Mouse (Mus musculus) cerebellum, adult 2 months (tissue): ENCODE results near the gene Nxph1. TPM values are rescaled to one million over a fixed set of nuclear protein-coding genes. Genes with fewer than 3 reads are reported as not detected.

Source experiments
- DNase-seq, 2 experiments: peaks; one replicate each; pipeline ENCODE4 v3.0.0; 2021
- H3K27ac ChIP-seq: fragments of 200-500 bp; 2 replicates; pipeline ENCODE4 v1.5.1; 2012; ENCODE audit warnings: low read length, control low read depth, inconsistent platforms; ENCODE audit not compliant: insufficient read depth
- H3K27me3 ChIP-seq: fragments of 200-500 bp; 2 replicates; pipeline ENCODE4 v1.6.1; 2012; ENCODE audit warnings: inconsistent platforms, mild to moderate bottlenecking, low read length, moderate library complexity; ENCODE audit not compliant: control insufficient read depth, insufficient read depth
- H3K4me1 ChIP-seq: fragments of 200-500 bp; 2 replicates; pipeline ENCODE4 v1.6.1; 2011; ENCODE audit warnings: low read length; ENCODE audit not compliant: control insufficient read depth, insufficient read depth
- H3K4me3 ChIP-seq: fragments of 200-500 bp; replicated peaks from 2 replicates; pipeline ENCODE3; 2011; ENCODE audit warnings: mild to moderate bottlenecking, low read depth, low read length, control low read depth; ENCODE audit not compliant: insufficient read depth
- CTCF ChIP-seq: fragments of 200-500 bp; IDR thresholded peaks from 2 replicates; pipeline ENCODE4 v1.5.1; 2011; ENCODE audit warnings: low read depth, mild to moderate bottlenecking, control low read depth, low read length, moderate library complexity, borderline replicate concordance; ENCODE audit not compliant: insufficient read depth
- POLR2A ChIP-seq: fragments of 200-500 bp; IDR thresholded peaks from 2 replicates; pipeline ENCODE4 v1.6.1; 2011; ENCODE audit warnings: low read length, control low read depth, borderline replicate concordance; ENCODE audit not compliant: insufficient read depth
- WGBS: fragments of 180-500 bp; shearing (Covaris S2); methylation state at CpG from one replicate; pipeline ENCODE4 v1.1.7; 2018; 5-methylcytosine and 5-hydroxymethylcytosine counted together
- polyA plus RNA-seq: library from polyadenylated mRNA; depleted of rRNA; stranded (reverse); fragments of >200 nt; gene quantifications from 2 replicates; pipeline ENCODE4 v1.2.3, GENCODE M21; 2012

The Nxph1 gene
- polyA plus RNA-seq, 1 experiment = 24.7 TPM

DNA sequence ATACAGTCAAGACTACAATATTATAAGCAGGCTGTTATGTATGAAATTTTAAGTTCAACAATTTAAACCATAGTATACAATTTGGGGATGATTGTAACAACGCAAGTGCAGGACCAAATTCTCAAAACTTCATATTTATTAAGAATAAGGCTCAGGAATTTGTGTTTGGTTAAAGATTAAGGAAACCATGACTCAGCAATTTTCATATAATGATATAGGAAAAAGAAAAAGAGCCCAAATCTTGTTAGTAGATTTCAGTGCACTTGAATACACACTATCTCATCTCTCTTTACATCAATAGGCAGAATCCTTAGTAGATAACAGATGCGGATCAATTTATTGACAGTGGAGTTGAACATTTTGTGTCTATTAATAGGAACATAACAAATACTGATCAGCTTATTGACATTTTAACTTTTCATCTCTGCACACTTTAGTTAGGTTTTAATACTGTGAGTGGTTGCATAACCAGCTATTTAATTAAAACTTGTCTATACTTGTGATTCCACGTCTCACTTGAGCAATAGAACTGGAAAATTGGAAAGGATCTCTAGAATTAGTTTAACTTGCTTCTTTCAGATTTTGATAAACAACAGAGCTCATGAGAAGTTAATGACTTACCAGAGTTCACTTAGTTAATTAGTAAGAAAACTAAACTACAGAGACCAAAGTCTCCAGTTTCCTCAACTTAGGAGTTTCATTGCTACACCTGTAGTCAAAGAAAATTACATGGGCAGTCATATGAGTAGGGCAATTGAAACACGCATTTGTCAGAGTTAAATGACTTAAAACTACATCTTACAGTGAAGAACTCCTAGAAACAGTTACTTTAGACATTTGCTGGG is 113.3 kb downstream of the Nxph1 start:
- no peak overlapping the region for H3K27ac ChIP-seq
- H3K4me3 ChIP-seq = no peak overlapping the region
- H3K27me3 ChIP-seq = no peaks in the 10 kb centered on the region
- TF ChIP-seq POLR2A (no peak), CTCF (no peak)
- 97% methylated on average over 4 of the region's 4 CpGs for WGBS
- no peaks in the 10 kb centered on the region for H3K4me1 ChIP-seq
- DNase-seq = no peak

DNA sequence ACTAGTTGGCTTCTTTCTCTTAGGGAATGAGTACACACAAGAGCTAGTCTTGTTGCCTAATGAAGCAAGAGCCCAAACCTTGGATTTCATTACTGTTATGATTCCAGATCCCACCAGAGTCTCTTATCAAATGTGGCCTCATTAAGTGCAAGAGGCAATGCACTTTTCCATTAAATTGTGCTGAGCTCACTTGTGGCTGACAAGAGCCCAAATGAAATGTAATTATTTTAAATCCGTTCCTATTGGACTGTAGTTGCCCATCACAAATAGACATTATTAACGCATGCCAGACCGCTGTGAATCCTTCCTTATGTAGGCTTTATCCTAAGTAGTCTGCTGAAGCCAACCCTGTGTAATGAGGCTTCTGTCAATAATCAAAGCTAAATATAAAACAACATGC is 118.2 kb downstream of the Nxph1 start:
- Histone ChIP-seq H3K4me1 (no peaks in the 10 kb centered on the region), H3K27me3 (no peaks in the 10 kb centered on the region; the same call in 1 of the 2 replicates), H3K27ac (no peak overlapping the region), H3K4me3 (no peak overlapping the region)
- TF ChIP-seq CTCF = no peak
- no peak for TF ChIP-seq POLR2A
- 65% methylated on average over 3 of the region's 3 CpGs for WGBS
- no peak for DNase-seq

DNA sequence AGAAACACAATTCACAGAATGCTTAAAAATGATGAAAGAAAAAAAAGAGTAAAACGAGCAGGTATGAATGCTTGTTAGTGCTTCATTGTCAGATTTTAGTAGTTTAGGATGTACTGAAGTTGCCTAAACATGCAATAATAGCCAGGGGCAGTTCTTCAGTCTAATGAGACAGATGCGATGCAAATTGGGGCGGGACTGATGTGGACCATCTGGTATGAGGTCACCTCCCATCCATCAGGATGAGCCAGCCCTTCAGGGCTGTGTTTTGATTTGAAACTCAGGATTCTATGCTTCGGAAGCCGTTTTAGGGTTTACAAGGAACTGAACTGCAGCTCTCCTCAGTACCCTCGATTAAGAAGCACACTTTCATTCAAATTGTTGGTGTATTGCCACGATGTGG is 121.7 kb downstream of the Nxph1 start:
- no peak for TF ChIP-seq POLR2A
- no peak for TF ChIP-seq CTCF
- Histone ChIP-seq H3K4me3 (no peak overlapping the region), H3K27me3 (no peaks in the 10 kb centered on the region; the same call in 1 of the 2 replicates), H3K4me1 (no peaks in the 10 kb centered on the region), H3K27ac (no peak overlapping the region)
- DNase-seq = no peak
- 63% methylated on average over 7 of the region's 7 CpGs for WGBS

DNA sequence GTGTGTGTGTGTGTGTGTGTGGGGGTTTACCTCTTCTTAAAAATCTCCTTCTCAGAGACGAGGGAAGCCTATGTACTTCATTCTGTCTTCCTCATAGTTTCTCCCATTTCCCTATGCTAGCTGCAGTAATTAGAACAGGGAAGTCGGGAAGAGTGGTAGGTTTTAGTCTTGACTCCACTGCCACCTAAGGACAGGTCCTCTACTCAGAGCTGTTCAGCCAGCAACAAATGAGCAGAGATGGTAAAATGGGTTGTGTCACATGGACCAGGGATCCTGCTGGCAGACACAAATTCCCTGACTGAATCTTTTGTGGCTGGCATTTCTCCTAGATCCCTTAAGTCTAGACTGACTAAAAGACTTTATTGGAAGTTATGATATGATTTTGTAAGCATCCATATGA is 128.2 kb downstream of the Nxph1 start:
- WGBS = 75% methylated on average over 2 of the region's 2 CpGs
- TF ChIP-seq CTCF = no peak
- no peak for TF ChIP-seq POLR2A
- H3K27ac ChIP-seq = no peak overlapping the region
- no peaks in the 10 kb centered on the region for H3K27me3 ChIP-seq
- H3K4me1 ChIP-seq = peaks cover 2% of the 10 kb centered on the region; the same call in 1 of the 2 replicates
- H3K4me3 ChIP-seq = no peak overlapping the region
- DNase-seq = no peak

DNA sequence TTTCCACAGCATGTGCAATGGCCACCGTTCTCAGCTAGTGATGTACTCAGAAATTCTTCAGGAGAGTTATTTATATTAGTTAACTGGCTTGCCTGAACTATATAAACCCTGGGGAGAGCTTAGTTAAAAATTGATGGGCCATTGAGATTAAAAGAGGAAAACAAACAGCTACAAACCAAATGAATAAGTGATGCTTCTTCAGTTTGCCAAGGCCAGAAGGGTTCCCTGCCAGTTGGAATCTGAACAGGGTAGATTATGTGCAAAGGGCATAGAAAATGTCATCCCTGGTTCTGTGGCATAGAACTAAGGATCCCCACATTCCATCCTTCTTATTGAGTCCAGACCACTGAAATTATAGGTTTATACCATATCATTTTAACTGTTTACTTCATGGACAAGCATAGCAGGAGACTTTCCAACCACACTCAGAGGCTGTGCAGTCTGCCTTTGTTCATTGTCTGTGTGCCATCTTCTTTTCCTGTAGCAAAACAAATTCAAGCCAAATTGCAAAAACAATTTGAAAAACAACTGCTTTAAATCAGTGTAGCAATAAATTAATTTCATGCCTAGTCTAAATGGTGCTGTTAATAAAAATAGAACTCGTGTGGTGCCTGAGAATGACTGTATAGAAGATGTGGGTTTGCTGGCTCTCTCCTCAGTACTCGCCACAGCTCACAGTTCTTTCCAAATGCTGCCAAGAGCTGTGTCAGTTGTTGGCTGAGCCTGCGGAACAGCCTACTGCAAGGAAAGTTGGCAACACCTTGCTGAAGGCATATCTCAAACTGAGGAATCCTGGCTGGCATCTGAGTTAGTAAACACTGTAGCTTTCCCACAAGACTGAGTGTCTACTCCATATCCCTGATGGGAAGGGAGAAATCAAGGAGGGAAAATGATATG is 129.8 kb downstream of the Nxph1 start:
- no peaks in the 10 kb centered on the region for H3K27me3 ChIP-seq
- TF ChIP-seq CTCF = no peak
- TF ChIP-seq POLR2A = no peak
- H3K4me3 ChIP-seq = no peak overlapping the region
- DNase-seq = peak; percentile 74 to 91
- H3K27ac ChIP-seq = no peak overlapping the region
- WGBS = 12% methylated on average over 4 of the region's 4 CpGs
- peaks cover 2% of the 10 kb centered on the region; the same call in 1 of the 2 replicates for H3K4me1 ChIP-seq

DNA sequence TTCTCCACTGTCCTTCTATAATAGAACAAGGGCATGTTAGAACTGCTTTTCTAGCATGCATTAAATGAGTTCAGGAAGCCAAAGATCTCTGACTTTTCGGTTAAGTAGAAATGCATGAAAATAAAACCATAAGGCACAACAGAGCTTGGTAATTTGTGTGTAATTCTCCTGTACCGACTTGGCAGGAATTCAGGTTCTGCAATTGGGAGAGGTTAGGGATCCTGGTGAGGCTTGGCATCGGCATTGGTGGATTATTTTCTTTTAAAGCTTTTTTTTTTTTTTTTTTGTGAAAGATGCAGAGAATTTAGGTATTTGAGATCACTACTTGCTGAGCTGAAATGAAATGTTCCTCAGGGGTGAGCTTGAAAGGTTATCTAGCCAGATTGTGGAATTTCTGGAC is 135.6 kb downstream of the Nxph1 start:
- 15% methylated on average over 3 of the region's 3 CpGs for WGBS
- H3K4me1 ChIP-seq = no peaks in the 10 kb centered on the region; the same call in 1 of the 2 replicates
- H3K4me3 ChIP-seq = no peak overlapping the region
- H3K27me3 ChIP-seq = no peaks in the 10 kb centered on the region
- DNase-seq = peak; percentile 34 to 71
- TF ChIP-seq CTCF (no peak), POLR2A (no peak)
- no peak overlapping the region for H3K27ac ChIP-seq

DNA sequence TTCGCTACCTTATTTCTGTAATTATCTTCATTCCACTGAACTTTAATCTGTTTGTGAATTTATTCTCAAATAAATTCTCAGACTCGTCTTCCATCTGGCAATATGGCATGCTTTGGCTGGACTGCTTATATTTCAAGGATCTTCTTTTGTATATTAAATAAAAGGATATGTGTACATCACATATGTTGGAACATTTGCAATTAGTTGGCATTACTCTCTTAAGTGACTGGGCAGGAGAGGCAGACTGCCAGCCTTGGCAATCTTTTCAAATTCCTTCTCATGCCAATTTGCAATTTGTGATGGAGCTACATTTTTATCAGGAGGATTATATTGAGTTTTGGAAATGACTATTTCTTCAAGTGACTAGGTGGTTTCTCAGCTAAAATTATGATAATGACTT is 149.1 kb downstream of the Nxph1 start:
- Histone ChIP-seq H3K27me3 (no peaks in the 10 kb centered on the region), H3K27ac (no peak overlapping the region), H3K4me1 (no peaks in the 10 kb centered on the region), H3K4me3 (no peak overlapping the region)
- WGBS = 39% methylated on average over 2 of the region's 2 CpGs
- peak; percentile 23 to 32 for DNase-seq
- TF ChIP-seq POLR2A = no peak
- TF ChIP-seq CTCF = no peak

DNA sequence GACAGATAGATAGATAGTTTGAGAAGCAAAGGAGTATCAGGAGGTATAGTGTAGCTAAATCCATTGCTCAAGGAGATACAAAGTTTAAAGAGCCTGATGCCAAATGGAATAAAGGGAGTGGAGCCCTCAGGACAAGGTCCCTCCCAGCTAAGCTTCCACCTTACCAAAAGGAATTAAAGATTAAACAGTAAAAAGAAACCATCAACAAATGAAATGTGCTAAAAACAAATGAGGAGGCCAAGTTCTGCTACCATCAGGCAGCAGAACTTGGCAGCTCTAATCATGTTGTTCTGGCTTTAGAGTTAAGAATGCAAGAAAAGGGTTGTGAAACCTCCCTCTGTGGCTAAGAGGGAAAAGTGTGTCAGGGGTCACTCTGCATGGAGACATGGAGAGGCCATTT is 159.1 kb downstream of the Nxph1 start:
- no peak for TF ChIP-seq POLR2A
- TF ChIP-seq CTCF = no peak
- Histone ChIP-seq H3K4me1 (no peaks in the 10 kb centered on the region), H3K27ac (no peak overlapping the region), H3K27me3 (no peaks in the 10 kb centered on the region), H3K4me3 (no peak overlapping the region)
- DNase-seq = no peak
